Mouse (Mus musculus): ENCODE results near the gene Rad9a. TPM values are rescaled to one million over a fixed set of nuclear protein-coding genes. Genes with fewer than 3 reads are reported as not detected.

Rad9a gene
- total and polyA plus RNA-seq, 3 experiments = 21.3 to 37.9 TPM; not detected in 1

DNA sequence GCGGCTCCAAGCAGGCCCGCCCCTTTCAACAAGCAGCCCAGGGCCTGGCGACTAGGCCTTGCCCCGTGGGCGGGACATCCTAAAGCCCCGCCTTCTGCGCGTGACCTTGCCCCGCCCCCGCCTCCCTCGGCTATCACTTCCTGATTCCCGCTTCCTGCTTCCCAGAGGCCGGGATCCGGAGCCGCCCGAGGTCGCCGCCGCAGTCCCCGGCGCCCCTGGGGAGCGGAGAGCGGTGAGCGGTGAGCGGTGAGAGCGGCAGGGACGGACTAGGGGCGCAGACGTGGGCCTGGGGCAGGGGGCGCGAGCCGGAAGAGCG is 53.0 kb downstream of the Rad9a start, which contains the start of gene Coro1b:
Coro1b (plus strand) TSS at position 129 of the 316 bp plus-strand sequence.
- H3K4me3 ChIP-seq (ENCODE audit: control insufficient read depth in 1 of 2, insufficient read depth in 1 of 2, low read depth in 2 of 2, low read length in 2 of 2) = peak within 1 kb of the TSS; percentile 73 to 99
- H3K27ac ChIP-seq (ENCODE audit: control insufficient read depth, low read depth, low read length) = no peak within 1 kb of the TSS
- H3K27me3 ChIP-seq (ENCODE audit: control insufficient read depth in 1 of 2, insufficient read depth in 2 of 2, low read length in 2 of 2) = no peaks in the 10 kb centered on the region
- H3K9ac ChIP-seq (ENCODE audit: control insufficient read depth, low read depth, low read length, poor library complexity, severe bottlenecking) = peak within 1 kb of the TSS; percentile 78
- peaks cover 0 to 3% of the 10 kb centered on the region in 2 experiments; a peak in 1 of 4 replicates for H3K36me3 ChIP-seq (ENCODE audit: control insufficient read depth in 1 of 2, insufficient read depth in 2 of 2, low read length in 2 of 2)
- peaks cover 5 to 14% of the 10 kb centered on the region in 2 experiments; a peak in 3 of 4 replicates for H3K4me1 ChIP-seq (ENCODE audit: control insufficient read depth in 1 of 2, insufficient read depth in 2 of 2, low read length in 2 of 2)
- H3K79me2 ChIP-seq (ENCODE audit: control insufficient read depth, insufficient read depth, low read length, poor library complexity) = peaks cover 9% of the 10 kb centered on the region
- peak; percentile 93 for DNase-seq (ENCODE audit: low read depth, low spot score)
- H3K9me3 ChIP-seq (replicated peaks; ENCODE audit: insufficient read depth, low read length) = no peaks in the 10 kb centered on the region
- TF ChIP-seq RCOR1 (IDR thresholded peaks at IDR 0.05; ENCODE audit: low read depth, low read length) = no peak
- TF ChIP-seq NRF1 (IDR thresholded peaks at IDR 0.05; ENCODE audit: insufficient read depth, low read depth, low read length, poor library complexity, severe bottlenecking) = peak; percentile 39; the same call in 1 of the 2 replicates
- TF ChIP-seq MYC (IDR thresholded peaks at IDR 0.05; ENCODE audit: low read depth, low read length) = no peak
- peak; percentile 63; the same call in 1 of the 2 replicates for TF ChIP-seq POLR2AphosphoS2 (IDR thresholded peaks at IDR 0.05; ENCODE audit: low read length)
- TF ChIP-seq USF1 (IDR thresholded peaks at IDR 0.05; ENCODE audit: low read depth, low read length) = peak; percentile 85
- peak; percentile 76 for TF ChIP-seq HCFC1 (IDR thresholded peaks at IDR 0.05; ENCODE audit: low read depth, low read length)
- no peak for TF ChIP-seq MEF2A (IDR thresholded peaks at IDR 0.05; ENCODE audit: extremely low read depth, insufficient replicate concordance, low read depth, low read length, poor library complexity, severe bottlenecking)
- no peak for TF ChIP-seq CHD1 (IDR thresholded peaks at IDR 0.05; ENCODE audit: low read depth, low read length)
- TF ChIP-seq USF2 (IDR thresholded peaks at IDR 0.05; ENCODE audit: borderline replicate concordance in 1 of 2, insufficient read depth in 1 of 2, low read depth in 1 of 2, low read length in 2 of 2) = no peak
- TF ChIP-seq E2F4 (IDR thresholded peaks at IDR 0.05; ENCODE audit: borderline replicate concordance, low read depth, low read length) = no peak
- TF ChIP-seq BHLHE40 (IDR thresholded peaks at IDR 0.05; ENCODE audit: borderline replicate concordance, low read depth, low read length) = peak; percentile 97
- no peak for TF ChIP-seq MAX (IDR thresholded peaks at IDR 0.05; ENCODE audit: low read length)
- no peak; the same call in 1 of the 2 replicates for TF ChIP-seq MXI1 (IDR thresholded peaks at IDR 0.05; ENCODE audit: low read depth, low read length)
- no peak for TF ChIP-seq JUND (IDR thresholded peaks at IDR 0.05; ENCODE audit: low read depth, low read length)
- TF ChIP-seq EP300 (IDR thresholded peaks at IDR 0.05; ENCODE audit: low read depth in 1 of 2, low read length in 2 of 2) = no peak
- TF ChIP-seq ELF1 (IDR thresholded peaks at IDR 0.05; ENCODE audit: low read depth, low read length) = peak; percentile 96
- no peak for TF ChIP-seq KAT2A (conservative IDR thresholded peaks at IDR 0.05; ENCODE audit: low read depth, low read length)
- TF ChIP-seq POLR2AphosphoS5 (IDR thresholded peaks at IDR 0.05; ENCODE audit: borderline replicate concordance, low read depth, low read length) = no peak
- TF ChIP-seq SIN3A (IDR thresholded peaks at IDR 0.05; ENCODE audit: low read length) = peak; percentile 51
- TF ChIP-seq ZNF384 (IDR thresholded peaks at IDR 0.05; ENCODE audit: low read depth, low read length) = no peak
- no peak for TF ChIP-seq ETS1 (IDR thresholded peaks at IDR 0.05; ENCODE audit: low read depth, low read length)
- TF ChIP-seq RAD21 (IDR thresholded peaks at IDR 0.05; ENCODE audit: low read depth, low read length) = no peak
- no peak for TF ChIP-seq UBTF (IDR thresholded peaks at IDR 0.05; ENCODE audit: borderline replicate concordance, insufficient read depth, low read depth, low read length)
- no peak for TF ChIP-seq MYB (IDR thresholded peaks at IDR 0.05; ENCODE audit: low read depth, low read length)
- TF ChIP-seq ZMIZ1 (IDR thresholded peaks at IDR 0.05; ENCODE audit: low read depth, low read length) = peak; percentile 37; the same call in 1 of the 2 replicates
- no peak for TF ChIP-seq TCF12 (IDR thresholded peaks at IDR 0.05; ENCODE audit: low read depth, low read length)
- no peak for TF ChIP-seq MAFK (IDR thresholded peaks at IDR 0.05; ENCODE audit: borderline replicate concordance, low read depth, low read length)
- TF ChIP-seq ZC3H11A (IDR thresholded peaks at IDR 0.05; ENCODE audit: low read depth, low read length) = no peak
- no peak for TF ChIP-seq TBP (IDR thresholded peaks at IDR 0.05; ENCODE audit: low read depth, low read length)
- no peak for TF ChIP-seq CTCF (IDR thresholded peaks at IDR 0.05 in 2 of 3, conservative IDR thresholded peaks at IDR 0.05 in 1 of 3; ENCODE audit: control insufficient read depth in 1 of 3, insufficient read depth in 1 of 3, low read depth in 2 of 3, low read length in 3 of 3, poor library complexity in 1 of 3, severe bottlenecking in 1 of 3)
- peak; percentile 68 for TF ChIP-seq NELFE (IDR thresholded peaks at IDR 0.05; ENCODE audit: low read depth, low read length)
- TF ChIP-seq CHD2 (IDR thresholded peaks at IDR 0.05; ENCODE audit: low read length) = no peak
- TF ChIP-seq GABPA (IDR thresholded peaks at IDR 0.05; ENCODE audit: low read depth, low read length) = no peak
- peak; percentile 47 to 67; a peak in 2 of 4 replicates for TF ChIP-seq POLR2A (IDR thresholded peaks at IDR 0.05; ENCODE audit: control insufficient read depth in 1 of 2, insufficient read depth in 1 of 2, low read depth in 1 of 2, low read length in 2 of 2, poor library complexity in 1 of 2)
- TF ChIP-seq ZKSCAN1 (IDR thresholded peaks at IDR 0.05; ENCODE audit: low read depth, low read length) = no peak
- no peak for TF ChIP-seq TAL1 (IDR thresholded peaks at IDR 0.05; ENCODE audit: low read length)
- TF ChIP-seq MAZ (IDR thresholded peaks at IDR 0.05; ENCODE audit: low read depth, low read length) = peak; percentile 21; the same call in 1 of the 2 replicates
- no peak for TF ChIP-seq SMC3 (IDR thresholded peaks at IDR 0.05; ENCODE audit: low read depth, low read length)
